ENCODE assay signal across 8 mouse cellular contexts in the genomic region with DNA sequence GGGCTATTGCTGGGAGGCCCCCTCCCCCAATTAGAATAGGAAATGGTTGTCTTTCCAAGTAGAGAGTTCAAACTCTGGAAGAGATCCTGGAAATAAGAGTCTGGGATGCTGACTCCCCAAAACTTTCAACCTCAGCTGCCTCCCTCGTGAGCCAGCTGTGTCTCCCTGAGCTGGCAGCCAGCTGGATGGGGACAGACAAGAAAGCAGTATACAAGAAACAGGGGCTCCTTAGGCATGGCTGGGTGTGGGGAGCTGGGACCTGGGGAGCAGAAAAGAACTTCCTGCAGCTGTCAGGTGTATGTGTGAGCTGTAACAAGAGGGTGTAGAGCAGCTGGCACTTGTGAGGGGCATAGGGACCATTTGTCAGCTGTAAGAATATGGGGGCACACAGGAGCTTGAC. TPM values are rescaled to one million over a fixed set of nuclear protein-coding genes. Genes with fewer than 3 reads are reported as not detected.
DNase-seq lines count a peak whose midpoint lies in the region; ATAC-seq and TF ChIP-seq lines count a peak whose summit lies in the region.

No protein-coding gene starts in this region.

- H3K4me2 ChIP-seq in lung, embryonic 14.5 days: peak overlapping the region; percentile 60
- H3K4me2 ChIP-seq in limb, embryonic 15.5 days: no peak overlapping the region

- TF ChIP-seq CTCF in cerebellum, adult 2 months (IDR thresholded peaks at IDR 0.05; ENCODE audit: borderline replicate concordance, insufficient read depth, low read depth, low read length): no peak
- TF ChIP-seq CTCF in lung, embryonic 14.5 days (IDR thresholded peaks at IDR 0.05; ENCODE audit: low read depth): no peak
- no peak for TF ChIP-seq CTCF in thymus, adult 2 months (IDR thresholded peaks at IDR 0.05; ENCODE audit: borderline replicate concordance, control insufficient read depth, extremely low read depth, insufficient read depth, low read length, poor library complexity)

- WGBS in cerebellum, adult 2 months: 6% methylated on average over 1 of the region's 1 CpGs
- WGBS in lung, embryonic 14.5 days: 7% methylated on average over 1 of the region's 1 CpGs
- 35% methylated on average over 1 of the region's 1 CpGs for WGBS in limb, embryonic 15.5 days
- WGBS in thymus, adult 2 months: 3% methylated on average over 1 of the region's 1 CpGs

- no peak for TF ChIP-seq POLR2A in cerebellum, adult 2 months (IDR thresholded peaks at IDR 0.05; ENCODE audit: borderline replicate concordance, insufficient read depth, low read length)
- TF ChIP-seq POLR2A in thymus, adult 2 months (IDR thresholded peaks at IDR 0.05; ENCODE audit: control insufficient read depth, extremely low read depth, insufficient read depth, low read length, poor library complexity): 0 out of 2 replicates have a peak, but pooled peaks have one; percentile 34

- H3K4me3 ChIP-seq in cerebellum, adult 2 months (replicated peaks; ENCODE audit: insufficient read depth, low read depth, low read length): no peak overlapping the region
- no peak overlapping the region for H3K4me3 ChIP-seq in lung, embryonic 14.5 days (ENCODE audit: low read depth, low read length)
- no peak overlapping the region for H3K4me3 ChIP-seq in limb, embryonic 15.5 days
- no peak overlapping the region for H3K4me3 ChIP-seq in thymus, adult 2 months (ENCODE audit: control insufficient read depth, insufficient read depth, low read length)

- H3K27ac ChIP-seq in cerebellum, adult 2 months (ENCODE audit: insufficient read depth, low read length): peak overlapping the region; percentile 66
- peak overlapping the region; percentile 94 for H3K27ac ChIP-seq in lung, embryonic 14.5 days (ENCODE audit: low read depth)
- peak overlapping the region; percentile 71 for H3K27ac ChIP-seq in limb, embryonic 15.5 days
- peak overlapping the region; percentile 54 for H3K27ac ChIP-seq in thymus, adult 2 months (ENCODE audit: control insufficient read depth, insufficient read depth, low read length)

- peak in 1 of 2 experiments; percentile 31 for DNase-seq in cerebellum, adult 2 months
- no peak for DNase-seq in cerebellum, postnatal 14 days
- no peak for DNase-seq in lung, embryonic 14.5 days
- DNase-seq in lung, adult 18-20 months: no peak
- peak; percentile 79 for DNase-seq in thymus, adult 2 months
- DNase-seq in spleen, postnatal 10 days (ENCODE audit: low spot score in 2 of 2): no peak
- DNase-seq in adrenal gland, postnatal 36 days: no peak

- H3K27me3 ChIP-seq in cerebellum, adult 2 months (ENCODE audit: control insufficient read depth, insufficient read depth, low read length): no peaks in the 10 kb centered on the region
- H3K27me3 ChIP-seq in lung, embryonic 14.5 days (ENCODE audit: insufficient read depth, low read length): no peaks in the 10 kb centered on the region
- no peaks in the 10 kb centered on the region for H3K27me3 ChIP-seq in limb, embryonic 15.5 days
- no peaks in the 10 kb centered on the region for H3K27me3 ChIP-seq in thymus, adult 2 months (ENCODE audit: control insufficient read depth, insufficient read depth, low read length)

- no peak for ATAC-seq in lung, embryonic 14.5 days (ENCODE audit: insufficient read depth)
- no peak for ATAC-seq in limb, embryonic 15.5 days (ENCODE audit: insufficient number of reproducible peaks, low FRiP score, low TSS enrichment, low read depth)

- H3K9me3 ChIP-seq in lung, embryonic 14.5 days (ENCODE audit: low read depth, low read length): no peaks in the 10 kb centered on the region
- H3K9me3 ChIP-seq in limb, embryonic 15.5 days: no peaks in the 10 kb centered on the region

- peaks cover 41% of the 10 kb centered on the region for H3K4me1 ChIP-seq in cerebellum, adult 2 months (ENCODE audit: control insufficient read depth, insufficient read depth, low read length)
- peaks cover 54% of the 10 kb centered on the region for H3K4me1 ChIP-seq in lung, embryonic 14.5 days (ENCODE audit: insufficient read depth)
- H3K4me1 ChIP-seq in limb, embryonic 15.5 days: peaks cover 59% of the 10 kb centered on the region
- H3K4me1 ChIP-seq in thymus, adult 2 months (replicated peaks; ENCODE audit: control insufficient read depth, insufficient read depth, low read length): peaks cover 65% of the 10 kb centered on the region

- no peak overlapping the region for H3K9ac ChIP-seq in lung, embryonic 14.5 days
- no peak overlapping the region for H3K9ac ChIP-seq in limb, embryonic 15.5 days

- peaks cover 5% of the 10 kb centered on the region; the same call in 1 of the 2 replicates for H3K36me3 ChIP-seq in lung, embryonic 14.5 days (ENCODE audit: insufficient read depth)
- H3K36me3 ChIP-seq in limb, embryonic 15.5 days: peaks cover 10% of the 10 kb centered on the region; the same call in 1 of the 2 replicates
- H3K36me3 ChIP-seq in thymus, adult 2 months (ENCODE audit: control insufficient read depth, insufficient read depth, low read length): 0 out of 2 replicates have a peak, but pooled peaks cover 10% of the 10 kb centered on the region

RNA-seq across cellular contexts. Expression of gene Tnk2, which starts 16.4 kb away (rescaled TPM):
- 238 and 239 TPM in 2 replicates for polyA plus RNA-seq in cerebellum, adult 2 months (2012; rRNA removed)
- polyA plus RNA-seq in lung, embryonic 14.5 days (2014; fragmentation: Nextera tagmentation; extraction: Ambion mirVana): 20.0 and 21.6 TPM in 2 replicates
- 13.9 and 14.5 TPM in 2 replicates for polyA plus RNA-seq in limb, embryonic 15.5 days (2015; fragmentation: Nextera tagmentation; extraction: Ambion mirVana)
- 479 and 508 TPM in 2 replicates for polyA plus RNA-seq in thymus, adult 2 months (2012; rRNA removed)
- 10 to 100 TPM; 31.1 to 36.4 TPM for total RNA-seq in adrenal gland, postnatal 36 days (2021)

RNA-seq across cellular contexts. Expression of gene Tfrc, which starts 51.4 kb away (rescaled TPM):
- 76.7 and 82.5 TPM in 2 replicates for polyA plus RNA-seq in cerebellum, adult 2 months (2012; rRNA removed)
- polyA plus RNA-seq in lung, embryonic 14.5 days (2014; fragmentation: Nextera tagmentation; extraction: Ambion mirVana): 64.5 and 71.2 TPM in 2 replicates
- polyA plus RNA-seq in limb, embryonic 15.5 days (2015; fragmentation: Nextera tagmentation; extraction: Ambion mirVana): 24.9 and 28.0 TPM in 2 replicates
- 11.7 and 14.2 TPM in 2 replicates for polyA plus RNA-seq in thymus, adult 2 months (2012; rRNA removed)
- total RNA-seq in adrenal gland, postnatal 36 days (2021): 10 to 100 TPM; 21.2 to 75.7 TPM

Comparison
In these comparisons a context has a peak if more than half of its experiments do, and no peak if none do; other contexts are left out.
1. RNA of gene Tnk2, which starts 16.4 kb away (polyA plus RNA-seq): 479 to 508 TPM in thymus, adult 2 months and 238 to 239 TPM in cerebellum, adult 2 months; 20.0 to 21.6 TPM in lung, embryonic 14.5 days and 13.9 to 14.5 TPM in limb, embryonic 15.5 days; every median in the first group is over 10 times any median in the second.
2. Peak in every context shown above with its lines, with median percentiles within 50 percentile points of each other: H3K27ac ChIP-seq.